Mouse (Mus musculus) heart, postnatal 0 days (tissue): ENCODE results near the gene Hist1h1c. TPM values are rescaled to one million over a fixed set of nuclear protein-coding genes. Genes with fewer than 3 reads are reported as not detected.
A peak's percentile ranks its signal among the peaks of the same experiment; 100 is the strongest.

ENCODE experiments used
- ATAC-seq: fragments of 200-750 bp; cut with Nextera tagmentation; 2 replicates; pipeline ENCODE4 v1.8.0; 2017; ENCODE audit warnings: low read depth, moderate number of reproducible peaks, moderate library complexity; ENCODE audit not compliant: insufficient read depth
- DNase-seq: peaks from one replicate; pipeline ENCODE4 v3.0.0-alpha.2; 2016; ENCODE audit warnings: low spot score
- H3K27ac ChIP-seq: fragments of 300-500 bp; sonication (generic); 2 replicates; pipeline ENCODE4 v1.5.1; 2014; ENCODE audit warnings: low read depth, mild to moderate bottlenecking
- H3K27me3 ChIP-seq: fragments of 300-500 bp; sonication (generic); 2 replicates; pipeline ENCODE4 v1.6.1; 2014; ENCODE audit warnings: low read length, mixed read lengths; ENCODE audit not compliant: control insufficient read depth, insufficient read depth
- H3K36me3 ChIP-seq: fragments of 300-500 bp; sonication (generic); replicated peaks from 2 replicates; pipeline ENCODE4 v1.6.1; 2014; ENCODE audit warnings: low read length, mixed read lengths; ENCODE audit not compliant: control insufficient read depth, insufficient read depth
- H3K4me1 ChIP-seq: fragments of 300-500 bp; sonication (generic); 2 replicates; pipeline ENCODE4 v1.6.1; 2014; ENCODE audit warnings: antibody characterized with exemption; ENCODE audit not compliant: control insufficient read depth, insufficient read depth
- H3K4me2 ChIP-seq: fragments of 300-500 bp; sonication (generic); 2 replicates; pipeline ENCODE4 v1.6.1; 2014; ENCODE audit warnings: low read depth, mild to moderate bottlenecking, low read length, moderate library complexity
- H3K4me3 ChIP-seq: fragments of 300-500 bp; sonication (generic); 2 replicates; pipeline ENCODE4 v1.5.1; 2014; ENCODE audit warnings: low read depth, low read length
- H3K9ac ChIP-seq: fragments of 300-500 bp; sonication (generic); replicated peaks from 2 replicates; pipeline ENCODE4 v1.6.1; 2014; ENCODE audit warnings: low read depth, low read length, mixed read lengths
- H3K9me3 ChIP-seq: fragments of 300-500 bp; sonication (generic); replicated peaks from 2 replicates; pipeline ENCODE4 v1.6.1; 2016; ENCODE audit warnings: low read length; ENCODE audit not compliant: control insufficient read depth
- CTCF ChIP-seq: IDR thresholded peaks from 2 replicates; pipeline ENCODE4 v1.5.1; 2016; ENCODE audit warnings: antibody characterized with exemption, control low read depth, low read depth
- EP300 ChIP-seq: IDR thresholded peaks from 2 replicates; pipeline ENCODE4 v1.6.1; 2016; ENCODE audit warnings: antibody characterized with exemption, low read depth
- WGBS: fragments of 180-500 bp; shearing (Covaris S2); extraction: QIAGEN DNeasy Blood & Tissue Kit; methylation state at CpG from one replicate; pipeline ENCODE4 v1.1.7; 2014; 5-methylcytosine and 5-hydroxymethylcytosine counted together
- microRNA-seq: library from miRNA; unstranded; fragments of <30 nt; microRNA quantifications from one replicate; pipeline ENCODE4, GENCODE M21; 2016
- polyA plus RNA-seq: library from polyadenylated mRNA; unstranded; fragments of >200 nt; fragmentation: Nextera tagmentation; extraction: Ambion mirVana; gene quantifications from 2 replicates; pipeline ENCODE4 v1.2.1, GENCODE M21; 2015
- total RNA-seq: library from RNA; depleted of rRNA; stranded (reverse); fragments of >200 nt; gene quantifications from 2 replicates; pipeline ENCODE4 v1.2.3, GENCODE M21; 2014; ENCODE audit warnings: low replicate concordance; rRNA removed

Gene Hist1h1c
- total and polyA plus RNA-seq, 2 experiments from 2014 or later: 101 to 770 TPM

GRCm38 (mm10) chr13:23772561-23773313 is 34.1 kb downstream of the Hist1h1c start:
- ATAC-seq (peak; percentile 92), DNase-seq (no peak)
- no peak overlapping the region for H3K9ac ChIP-seq
- WGBS: 17% methylated on average over 21 of the region's 21 CpGs
- no peaks in the 10 kb centered on the region for H3K9me3 ChIP-seq
- TF ChIP-seq EP300 (no peak), CTCF (no peak)
- peak overlapping the region; percentile 6; the same call in 1 of the 2 replicates for H3K4me3 ChIP-seq
- H3K27me3 ChIP-seq: no peaks in the 10 kb centered on the region
- H3K4me1 ChIP-seq: no peaks in the 10 kb centered on the region
- peak overlapping the region; percentile 43 for H3K4me2 ChIP-seq
- H3K27ac ChIP-seq: no peak overlapping the region
- H3K36me3 ChIP-seq: no peaks in the 10 kb centered on the region

- Histone ChIP-seq H3K4me3 (no peak overlapping the region), H3K4me1 (no peaks in the 10 kb centered on the region), H3K9ac (no peak overlapping the region), H3K4me2 (no peak overlapping the region), H3K9me3 (no peaks in the 10 kb centered on the region), H3K36me3 (no peaks in the 10 kb centered on the region), H3K27ac (no peak overlapping the region), H3K27me3 (no peaks in the 10 kb centered on the region)
- ATAC-seq (no peak), DNase-seq (no peak)
- TF ChIP-seq CTCF (no peak), EP300 (no peak)
- 86% methylated on average over 7 of the region's 7 CpGs for WGBS
These were observed 39.7 kb downstream of the Hist1h1c start for GRCm38 (mm10) chr13:23778339-23778738.

- Histone ChIP-seq H3K4me1 (no peaks in the 10 kb centered on the region), H3K9me3 (no peaks in the 10 kb centered on the region), H3K4me3 (no peak overlapping the region), H3K36me3 (no peaks in the 10 kb centered on the region), H3K9ac (no peak overlapping the region), H3K27ac (no peak overlapping the region), H3K27me3 (no peaks in the 10 kb centered on the region), H3K4me2 (no peak overlapping the region)
- no peak for ATAC-seq
- TF ChIP-seq CTCF (no peak), EP300 (no peak)
- WGBS: 54% methylated on average over 4 of the region's 4 CpGs
- no peak for DNase-seq
These were observed 40.4 kb downstream of the Hist1h1c start for GRCm38 (mm10) chr13:23779025-23779424.

Small RNA genes within 50 kb of the gene (microRNA-seq; reads per million reads assigned to microRNA genes)
- not detected for gene Gm44314
- gene Gm44484: not detected

Other genes starting within 250 kb of the Hist1h1c start
Only the 30 nearest of the 37 such genes appear.
- gene Hist1h3f, start 194.8 kb upstream of the Hist1h1c start, total RNA-seq: 441 and 779 TPM in 2 replicates
- gene Hist1h3f, start 194.8 kb upstream of the Hist1h1c start, polyA plus RNA-seq: 0.29 and 0.45 TPM in 2 replicates
- 2,919 and 3,073 TPM in 2 replicates for gene Hist1h4f, start 187.2 kb upstream of the Hist1h1c start, total RNA-seq
- 0.65 TPM in 1 of 2 replicates, not detected in the other for gene Hist1h4f, start 187.2 kb upstream of the Hist1h1c start, polyA plus RNA-seq
- gene Hist1h1d, start 185.5 kb upstream of the Hist1h1c start, total RNA-seq: 61.7 and 66.1 TPM in 2 replicates
- gene Hist1h1d, start 185.5 kb upstream of the Hist1h1c start, polyA plus RNA-seq: 0.16 and 0.20 TPM in 2 replicates
- gene Hist1h3e, start 176.4 kb upstream of the Hist1h1c start, total RNA-seq: 625 and 977 TPM in 2 replicates
- gene Hist1h3e, start 176.4 kb upstream of the Hist1h1c start, polyA plus RNA-seq: 0.70 and 0.97 TPM in 2 replicates
- 171 and 312 TPM in 2 replicates for gene Hist1h2ae, start 167.6 kb upstream of the Hist1h1c start, total RNA-seq
- 12.1 and 14.3 TPM in 2 replicates for gene Hist1h2ae, start 167.6 kb upstream of the Hist1h1c start, polyA plus RNA-seq
- gene Hist1h2bg, start 167.4 kb upstream of the Hist1h1c start, total RNA-seq: 1,110 and 1,666 TPM in 2 replicates
- 2.5 and 4.3 TPM in 2 replicates for gene Hist1h2bg, start 167.4 kb upstream of the Hist1h1c start, polyA plus RNA-seq
- gene Hist1h2bf, start 164.6 kb upstream of the Hist1h1c start, total RNA-seq: 603 and 951 TPM in 2 replicates
- 1.3 and 1.6 TPM in 2 replicates for gene Hist1h2bf, start 164.6 kb upstream of the Hist1h1c start, polyA plus RNA-seq
- 568 and 769 TPM in 2 replicates for gene Hist1h2ad, start 164.4 kb upstream of the Hist1h1c start, total RNA-seq
- gene Hist1h2ad, start 164.4 kb upstream of the Hist1h1c start, polyA plus RNA-seq: 0.27 and 1.8 TPM in 2 replicates
- 116 and 155 TPM in 2 replicates for gene Hist1h3d, start 163.0 kb upstream of the Hist1h1c start, total RNA-seq
- 1.2 and 1.8 TPM in 2 replicates for gene Hist1h3d, start 163.0 kb upstream of the Hist1h1c start, polyA plus RNA-seq
- gene Hist1h4d, start 157.2 kb upstream of the Hist1h1c start, total RNA-seq: 1,649 and 2,136 TPM in 2 replicates
- gene Hist1h4d, start 157.2 kb upstream of the Hist1h1c start, polyA plus RNA-seq: 18.8 and 21.2 TPM in 2 replicates
- 253 and 309 TPM in 2 replicates for gene Hist1h2be, start 117.7 kb upstream of the Hist1h1c start, total RNA-seq
- gene Hist1h2be, start 117.7 kb upstream of the Hist1h1c start, polyA plus RNA-seq: 0.82 and 1.2 TPM in 2 replicates
- gene Hist1h1e, start 116.2 kb upstream of the Hist1h1c start, total RNA-seq: 271 and 391 TPM in 2 replicates
- gene Hist1h1e, start 116.2 kb upstream of the Hist1h1c start, polyA plus RNA-seq: 5.6 and 6.7 TPM in 2 replicates
- 62.8 and 88.1 TPM in 2 replicates for gene Hist1h2ac, start 54.9 kb upstream of the Hist1h1c start, total RNA-seq
- 0.45 and 0.49 TPM in 2 replicates for gene Hist1h2ac, start 54.9 kb upstream of the Hist1h1c start, polyA plus RNA-seq
- gene Hist1h2bc, start 54.6 kb upstream of the Hist1h1c start, total RNA-seq: 253 and 309 TPM in 2 replicates
- gene Hist1h2bc, start 54.6 kb upstream of the Hist1h1c start, polyA plus RNA-seq: 94.4 and 115 TPM in 2 replicates
- 0.23 and 2.0 TPM in 2 replicates for gene Hist1h1t, start 43.0 kb upstream of the Hist1h1c start, total RNA-seq
- gene Hist1h1t, start 43.0 kb upstream of the Hist1h1c start, polyA plus RNA-seq: not detected in 2 replicates
- 1,145 and 1,607 TPM in 2 replicates for gene Hist1h4c, start 40.4 kb upstream of the Hist1h1c start, total RNA-seq
- gene Hist1h4c, start 40.4 kb upstream of the Hist1h1c start, polyA plus RNA-seq: 1.5 and 1.7 TPM in 2 replicates
- gene Hfe, start 28.0 kb upstream of the Hist1h1c start, total RNA-seq: 21.4 and 25.9 TPM in 2 replicates
- gene Hfe, start 28.0 kb upstream of the Hist1h1c start, polyA plus RNA-seq: 18.0 and 22.3 TPM in 2 replicates
- 1,907 and 3,007 TPM in 2 replicates for gene Hist1h3c, start 6.8 kb downstream of the Hist1h1c start, total RNA-seq
- 1.2 and 1.3 TPM in 2 replicates for gene Hist1h3c, start 6.8 kb downstream of the Hist1h1c start, polyA plus RNA-seq
- 1,542 and 1,547 TPM in 2 replicates for gene Hist1h2bb, start 7.9 kb downstream of the Hist1h1c start, total RNA-seq
- 0.59 and 0.78 TPM in 2 replicates for gene Hist1h2bb, start 7.9 kb downstream of the Hist1h1c start, polyA plus RNA-seq
- 667 and 733 TPM in 2 replicates for gene Hist1h2ab, start 12.3 kb downstream of the Hist1h1c start, total RNA-seq
- 5.6 and 7.6 TPM in 2 replicates for gene Hist1h2ab, start 12.3 kb downstream of the Hist1h1c start, polyA plus RNA-seq
- 800 and 1,239 TPM in 2 replicates for gene Hist1h3b, start 13.5 kb downstream of the Hist1h1c start, total RNA-seq
- 3.2 and 3.3 TPM in 2 replicates for gene Hist1h3b, start 13.5 kb downstream of the Hist1h1c start, polyA plus RNA-seq
- gene Hist1h4b, start 18.2 kb downstream of the Hist1h1c start, total RNA-seq: 252 and 267 TPM in 2 replicates
- 0.46 and 0.60 TPM in 2 replicates for gene Hist1h4b, start 18.2 kb downstream of the Hist1h1c start, polyA plus RNA-seq
- 794 and 986 TPM in 2 replicates for gene Hist1h4a, start 22.4 kb downstream of the Hist1h1c start, total RNA-seq
- 0.49 and 0.82 TPM in 2 replicates for gene Hist1h4a, start 22.4 kb downstream of the Hist1h1c start, polyA plus RNA-seq
- 1,794 and 2,478 TPM in 2 replicates for gene Hist1h3a, start 23.6 kb downstream of the Hist1h1c start, total RNA-seq
- gene Hist1h3a, start 23.6 kb downstream of the Hist1h1c start, polyA plus RNA-seq: 1.4 and 1.7 TPM in 2 replicates
- gene Hist1h1a, start 24.9 kb downstream of the Hist1h1c start, total RNA-seq: 261 and 272 TPM in 2 replicates
- 0.81 and 0.82 TPM in 2 replicates for gene Hist1h1a, start 24.9 kb downstream of the Hist1h1c start, polyA plus RNA-seq
- gene Trim38, start 31.1 kb downstream of the Hist1h1c start, total RNA-seq: not detected in 2 replicates
- gene Trim38, start 31.1 kb downstream of the Hist1h1c start, polyA plus RNA-seq: 0.08 and 0.10 TPM in 2 replicates
- gene Slc17a2, start 68.2 kb downstream of the Hist1h1c start, total RNA-seq: not detected in 2 replicates
- not detected in 2 replicates for gene Slc17a2, start 68.2 kb downstream of the Hist1h1c start, polyA plus RNA-seq
- 0.08 TPM in 1 of 2 replicates, not detected in the other for gene Slc17a3, start 100.6 kb downstream of the Hist1h1c start, total RNA-seq
- not detected in 2 replicates for gene Slc17a3, start 100.6 kb downstream of the Hist1h1c start, polyA plus RNA-seq
- not detected in 2 replicates for gene Slc17a1, start 128.9 kb downstream of the Hist1h1c start, total RNA-seq
- gene Slc17a1, start 128.9 kb downstream of the Hist1h1c start, polyA plus RNA-seq: not detected in 2 replicates
- not detected in 2 replicates for gene Slc17a4, start 176.2 kb downstream of the Hist1h1c start, total RNA-seq
- not detected in 2 replicates for gene Slc17a4, start 176.2 kb downstream of the Hist1h1c start, polyA plus RNA-seq